Comparison of ENCODE assay signal across 14 mouse cellular contexts in the genomic region with DNA sequence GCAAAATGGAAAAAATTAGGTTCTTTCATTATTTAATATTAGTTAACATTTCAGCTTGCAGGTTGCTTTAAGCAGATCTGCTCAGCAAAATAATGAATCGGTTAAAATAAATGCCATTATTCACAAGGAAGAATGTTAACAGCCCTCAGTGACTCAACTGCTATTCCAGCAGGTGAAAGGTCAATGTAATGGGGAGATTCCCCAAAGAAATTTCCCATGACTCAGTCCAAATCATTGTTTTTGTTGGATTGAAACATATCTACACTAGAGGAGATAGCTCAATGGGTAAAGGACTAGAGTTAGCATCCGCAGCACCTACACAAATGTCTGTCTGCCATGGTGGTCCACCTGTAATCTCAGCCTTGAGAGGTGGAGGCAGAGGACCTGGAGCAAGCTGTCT. TPM values are rescaled to one million over a fixed set of nuclear protein-coding genes. Genes with fewer than 3 reads are reported as not detected.
A peak's percentile ranks its signal among the peaks of the same experiment; 100 is the strongest.
DNase-seq lines count a peak whose midpoint lies in the region.
"Had no signal": no experiment of that assay in that cellular context is flagged by ENCODE, and none has a peak within 500 bp of the region (broad histone marks: within the 10 kb centered on the region; RNA-seq: fewer than 3 reads in every experiment).

No protein-coding gene starts in this region.

- peak; percentile 17 to 80 for DNase-seq in adrenal gland, adult (ENCODE audit: inconsistent age in 2 of 2, low spot score in 1 of 2)
- DNase-seq in adrenal gland, postnatal 14 days: no peak
- DNase-seq in heart, adult 11 months: peak; percentile 65
- no peak for DNase-seq in heart, adult 8-10 months (ENCODE audit: low spot score)
- peak; percentile 70 for DNase-seq in NIH3T3 (ENCODE audit: low read depth)
- no peak for DNase-seq in urinary bladder, postnatal 36 days (ENCODE audit: low spot score in 2 of 2)
- no peak for DNase-seq in left cerebral cortex, postnatal 10 days (ENCODE audit: extremely low spot score in 1 of 2, low spot score in 2 of 2)
- DNase-seq: adrenal gland, postnatal 10 days; cerebellum, adult 11-12 months; cerebellum, adult 2 months; cerebellum, adult 9-10 months; cerebellum, postnatal 10 days; cerebellum, postnatal 25 days; forebrain, postnatal 0 days had no signal

- intact Hi-C loops in left cerebral cortex, postnatal 10 days (cut with DNase I): no loop called here

RNA-seq across cellular contexts. Expression of a gene that starts 9.8 kb away (rescaled TPM):
- 425 and 435 TPM in 2 replicates for total RNA-seq in adrenal gland, postnatal 14 days (2021)
- total RNA-seq in heart, adult 8-10 months (2022): 100 to 1,000 TPM; 477 to 496 (median 482) TPM
- 100 to 1,000 TPM; 213 to 222 TPM for total RNA-seq in left cerebral cortex, postnatal 10 days (2021)

RNA-seq across cellular contexts. Expression of a gene that starts 19.4 kb away (rescaled TPM):
- total RNA-seq in adrenal gland, postnatal 14 days (2021): 28.1 TPM in 2 replicates
- 10 to 100 TPM in 3 of 4 experiments, 1 to 10 TPM in 1; 9.4 to 11.5 (median 10.1) TPM for total RNA-seq in heart, adult 8-10 months (2022)
- total RNA-seq in left cerebral cortex, postnatal 10 days (2021): 10 to 100 TPM; 16.0 to 17.8 TPM

RNA-seq across cellular contexts. Expression of a gene that starts 19.7 kb away (rescaled TPM):
- total RNA-seq in adrenal gland, postnatal 14 days (2021): 34.0 and 34.3 TPM in 2 replicates
- 10 to 100 TPM; 38.6 to 57.0 (median 48.2) TPM for total RNA-seq in heart, adult 8-10 months (2022)
- 10 to 100 TPM in 1 of 2 experiments, 1 to 10 TPM in 1; 8.5 to 14.4 TPM for total RNA-seq in left cerebral cortex, postnatal 10 days (2021)

RNA-seq across cellular contexts. Expression of a gene that starts 49.4 kb away (rescaled TPM):
- total RNA-seq in adrenal gland, postnatal 14 days (2021): 18.3 and 23.4 TPM in 2 replicates
- 1 to 10 TPM; 6.3 to 9.0 (median 7.0) TPM for total RNA-seq in heart, adult 8-10 months (2022)
- total RNA-seq in left cerebral cortex, postnatal 10 days (2021): 1 to 10 TPM; 3.5 to 4.8 TPM

Comparison
In these comparisons a context has a peak if more than half of its experiments do, and no peak if none do; other contexts are left out.
1. DNase-seq: peak in adrenal gland, adult (2 of 2), heart, adult 11 months (single experiment) and NIH3T3 (single experiment); none in adrenal gland, postnatal 14 days (single experiment), heart, adult 8-10 months (single experiment), urinary bladder, postnatal 36 days (0 of 2) and left cerebral cortex, postnatal 10 days (0 of 2).